Mouse (Mus musculus): Measurements from ENCODE around the gene Pgf. TPM values are rescaled to one million over a fixed set of nuclear protein-coding genes. Genes with fewer than 3 reads are reported as not detected.

Pgf gene
- 0.66 TPM in 1 of 2 replicates, not detected in the other for total RNA-seq (2023)

GRCm38 (mm10) chr12:85177740-85178239 is at the start of gene Pgf:
TSS of gene Pgf (minus strand) at chr12:85177790.

DNA sequence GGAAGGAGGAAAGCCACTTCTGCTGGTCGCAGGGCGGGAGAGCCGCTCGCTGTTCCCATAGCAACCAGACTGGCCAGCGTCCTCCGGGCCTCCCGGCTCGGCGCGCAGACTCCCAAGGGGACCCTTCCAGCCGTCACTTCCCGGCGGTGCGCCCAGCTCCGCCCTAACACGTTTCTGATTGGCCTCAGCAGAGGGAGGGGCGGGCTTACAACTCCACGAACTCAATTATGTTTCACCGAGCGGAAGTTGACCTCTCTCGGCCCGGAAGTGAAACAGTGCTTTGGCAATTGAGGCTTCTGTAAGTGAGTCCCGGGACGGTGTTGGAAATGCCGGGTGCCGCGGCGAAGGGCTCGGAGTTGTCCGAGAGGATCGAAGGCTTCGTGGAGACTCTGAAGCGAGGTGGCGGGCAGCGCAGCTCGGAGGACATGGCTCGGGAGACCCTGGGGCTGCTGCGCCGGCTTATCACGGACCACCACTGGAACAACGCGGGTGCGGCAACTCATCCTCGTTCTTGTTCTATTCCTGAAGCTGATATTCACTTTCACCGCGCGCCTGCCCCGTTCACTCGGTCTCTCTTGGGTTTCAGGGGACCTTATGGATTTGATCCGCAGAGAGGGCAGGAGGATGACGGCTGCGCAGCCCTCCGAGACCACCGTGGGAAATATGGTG is 41.8 kb upstream of the Pgf start, which contains the start of gene Eif2b2:
Gene Eif2b2 (plus strand): TSS at position 246 of the 669 bp plus-strand sequence.

GRCm38 (mm10) chr12:85151002-85151774 is 26.4 kb downstream of the Pgf start, which contains the start of gene Rps6kl1:
TSS of gene Rps6kl1 (minus strand) at chr12:85151264.

Other genes with a start within 250 kb of the Pgf start
- gene Fcf1, start 206.9 kb downstream of the Pgf start, total RNA-seq (2023): 43.6 and 46.4 TPM in 2 replicates
- 30.3 and 38.4 TPM in 2 replicates for gene Arel1, start 206.9 kb downstream of the Pgf start, total RNA-seq (2023)
- gene Ylpm1, start 181.5 kb downstream of the Pgf start, total RNA-seq (2023): 23.5 and 29.3 TPM in 2 replicates
- gene Prox2, start 67.0 kb downstream of the Pgf start, total RNA-seq (2023): 3.4 and 3.8 TPM in 2 replicates
- gene Dlst, start 67.0 kb downstream of the Pgf start, total RNA-seq (2023): 357 and 450 TPM in 2 replicates
- not detected in 2 replicates for gene Rps6kl1, start 26.5 kb downstream of the Pgf start, total RNA-seq (2023)
- 85.0 and 86.4 TPM in 2 replicates for gene Eif2b2, start 41.7 kb upstream of the Pgf start, total RNA-seq (2023)
- gene Mlh3, start 92.8 kb upstream of the Pgf start, total RNA-seq (2023): 2.6 and 3.0 TPM in 2 replicates
- 10.3 and 13.6 TPM in 2 replicates for gene Acyp1, start 110.6 kb upstream of the Pgf start, total RNA-seq (2023)
- not detected in 2 replicates for gene Zc2hc1c, start 110.8 kb upstream of the Pgf start, total RNA-seq (2023)
- gene Nek9, start 161.6 kb upstream of the Pgf start, total RNA-seq (2023): 49.7 and 62.4 TPM in 2 replicates
- gene Tmed10, start 197.1 kb upstream of the Pgf start, total RNA-seq (2023): 192 and 196 TPM in 2 replicates

All from neutrophil, adult 65 days (primary cell).